Mouse (Mus musculus): ENCODE measurements at regions not wholly inside any gene's neighbourhood (a gene's known extent, or its start where the extent isn't known, plus 50 kb on each side); places are given as distances from the start of the nearest gene placed in this dataset.
A peak's percentile ranks its signal among the peaks of the same experiment; 100 is the strongest.
"Not testable (repeated sequence)": the region's sequence is repeated elsewhere in the genome, so short reads cannot be mapped to it uniquely, and the experiment has no call there.

DNA sequence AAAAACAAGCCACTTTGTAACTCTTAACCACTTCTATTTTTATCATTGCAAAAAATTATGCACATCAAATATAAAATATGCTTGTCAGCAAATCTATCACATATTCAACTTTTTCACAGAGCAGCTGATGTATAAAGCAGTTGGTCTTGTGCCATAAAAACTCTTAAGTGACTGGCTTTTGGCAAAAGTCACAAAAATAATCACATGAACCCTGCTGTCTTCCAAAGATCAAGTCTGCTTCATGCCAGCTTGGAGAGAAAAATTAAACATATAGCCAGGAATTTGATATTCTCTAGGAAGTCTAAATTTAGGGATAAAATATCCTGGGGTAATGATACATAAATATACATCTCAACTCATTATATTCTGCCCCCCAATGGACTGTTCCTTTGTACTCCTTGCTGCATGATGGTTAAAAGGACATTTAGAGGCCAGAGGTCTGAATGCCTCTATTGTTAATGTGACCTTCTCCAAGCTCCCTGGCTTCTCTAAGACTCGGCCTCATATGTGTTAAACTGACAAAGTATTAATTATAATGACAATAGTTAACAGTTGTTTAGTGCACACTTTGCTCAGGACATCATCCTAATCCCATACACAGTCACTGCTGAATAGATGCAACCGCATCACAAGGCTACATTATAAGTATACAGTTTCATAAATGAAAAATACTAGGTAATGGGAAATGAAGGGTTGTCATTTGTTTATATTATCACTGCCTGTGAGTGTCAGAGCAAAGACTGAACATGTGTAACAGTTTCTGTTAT is 422.9 kb upstream of the Hs3st1 start:
- DNase-seq (ENCODE audit: low read depth, low spot score), result no peak

DNA sequence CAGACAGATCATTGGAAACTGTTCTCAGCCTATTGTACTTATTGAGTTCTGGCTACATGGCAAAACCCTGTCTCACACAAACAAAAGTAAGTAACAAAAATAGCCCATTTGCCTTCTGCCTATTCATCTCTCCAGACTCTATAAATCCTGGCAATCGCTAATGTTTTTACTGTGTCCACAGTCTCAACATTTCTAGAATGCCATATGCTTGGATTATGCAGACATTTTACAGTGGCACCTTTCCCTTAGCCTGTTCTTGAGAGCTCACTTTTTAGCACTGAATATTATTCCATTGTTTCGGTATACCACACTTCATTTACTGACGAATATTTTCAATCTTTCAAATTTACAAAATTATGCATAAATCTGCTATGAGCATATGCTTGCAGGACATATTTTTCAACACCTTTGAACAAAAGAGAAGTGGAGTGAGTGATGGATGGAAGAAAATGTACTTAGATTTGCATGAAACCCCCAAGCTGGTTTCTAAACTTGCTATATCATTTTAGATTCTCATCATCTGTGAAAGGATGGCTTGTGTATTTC is 381.5 kb upstream of the Hs3st1 start:
- peak; percentile 27 for DNase-seq (ENCODE audit: low read depth, low spot score)

DNA sequence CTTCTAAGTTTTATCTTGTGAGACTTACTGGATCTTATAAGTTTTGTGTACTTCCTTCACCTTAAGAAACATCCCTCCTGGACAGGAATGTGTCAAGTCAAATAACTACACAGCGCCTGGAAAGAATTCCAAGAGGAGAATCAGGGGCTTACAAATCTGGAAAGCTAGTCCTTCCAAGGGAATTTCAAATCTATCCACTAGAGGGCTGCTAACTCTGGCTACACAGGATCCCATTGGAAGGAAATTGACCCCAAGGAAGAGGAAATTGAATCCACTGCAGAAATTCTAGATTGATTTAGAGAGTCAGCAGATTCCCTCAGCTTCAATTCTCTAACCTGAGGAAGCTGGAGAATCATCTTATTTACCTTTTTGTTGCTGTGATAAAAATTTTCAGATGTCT is 369.1 kb upstream of the Hs3st1 start:
- no peak for DNase-seq (ENCODE audit: low read depth, low spot score)

DNA sequence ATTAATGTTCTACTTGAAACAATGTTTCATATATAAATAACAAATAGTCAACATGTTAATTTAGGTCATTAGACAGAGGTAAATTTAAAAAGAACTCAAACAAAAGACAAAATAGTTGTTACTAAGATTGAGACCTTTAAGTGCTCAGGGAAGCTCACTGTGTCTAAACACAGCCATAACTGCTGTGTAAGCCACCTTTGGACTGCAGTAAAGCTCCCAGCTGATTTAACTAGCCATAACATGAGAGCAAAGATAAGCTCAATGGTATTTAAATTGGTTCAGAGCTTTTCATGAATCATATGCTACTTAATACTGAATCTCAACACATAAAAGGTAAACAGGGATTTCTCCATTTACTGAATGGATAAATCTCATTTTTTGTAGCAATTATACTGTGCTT is 361.6 kb upstream of the Hs3st1 start:
- no peak for DNase-seq (ENCODE audit: low read depth, low spot score)

DNA sequence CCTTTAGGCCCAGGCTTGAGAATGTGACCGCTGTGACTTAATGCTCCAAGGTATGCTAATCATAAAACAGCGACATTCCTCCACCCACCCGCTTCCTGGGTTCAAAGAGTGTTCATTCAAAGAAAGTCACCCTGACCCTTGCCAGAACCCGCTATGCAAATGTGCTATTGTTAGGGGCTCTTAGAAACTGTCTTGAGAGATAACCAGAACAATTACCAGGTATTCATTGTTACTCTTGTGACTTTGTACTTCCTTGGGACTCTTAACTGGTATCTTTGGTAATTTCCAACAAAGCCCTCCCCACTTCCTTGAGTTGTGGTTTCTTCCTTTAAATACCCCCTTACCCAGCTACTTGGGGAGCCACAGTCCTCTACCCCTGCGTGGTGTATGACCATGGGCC is 334.3 kb upstream of the Hs3st1 start:
- DNase-seq (ENCODE audit: low read depth, low spot score), result not testable (repeated sequence)

DNA sequence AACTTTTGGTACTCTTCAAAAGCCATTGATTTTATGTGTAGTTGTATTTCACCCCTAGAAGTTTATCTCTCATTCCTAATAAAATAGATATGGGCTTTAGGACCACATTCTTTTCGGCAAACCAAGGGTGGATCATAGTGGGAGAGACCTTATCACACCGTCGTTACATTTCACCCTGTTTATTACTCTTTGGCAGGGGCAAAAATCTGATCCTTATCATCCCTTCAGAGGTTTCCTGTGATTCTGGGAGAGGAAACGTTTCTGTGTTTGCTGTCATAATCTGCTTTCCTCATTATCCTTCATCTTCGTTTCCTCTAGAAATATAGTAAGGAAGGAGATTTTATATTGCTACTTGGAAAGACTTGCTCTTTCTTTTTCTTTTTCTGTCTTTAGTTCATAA is 290.0 kb upstream of the Hs3st1 start:
- DNase-seq (ENCODE audit: low read depth, low spot score), result no peak

DNA sequence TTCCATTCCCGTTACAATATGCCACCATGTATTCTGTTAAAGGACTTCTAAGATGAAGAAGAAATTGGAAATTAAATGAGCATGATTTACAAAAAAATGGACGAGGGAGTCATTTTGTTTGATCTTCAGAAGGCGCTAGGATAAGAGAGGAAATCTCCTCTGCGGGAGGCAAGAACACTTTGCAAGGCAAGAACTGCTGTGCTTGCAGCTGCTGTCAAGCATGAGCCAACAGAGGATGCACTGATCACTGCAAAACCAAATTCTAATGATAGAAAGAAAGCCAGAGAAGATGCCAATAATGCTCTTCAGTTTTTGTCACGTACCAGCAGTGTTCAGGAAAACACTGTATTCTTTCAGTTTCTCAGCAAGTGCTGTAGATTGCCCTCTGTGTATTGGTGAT is 279.2 kb upstream of the Hs3st1 start:
- DNase-seq (ENCODE audit: low read depth, low spot score), result peak; percentile 4

DNA sequence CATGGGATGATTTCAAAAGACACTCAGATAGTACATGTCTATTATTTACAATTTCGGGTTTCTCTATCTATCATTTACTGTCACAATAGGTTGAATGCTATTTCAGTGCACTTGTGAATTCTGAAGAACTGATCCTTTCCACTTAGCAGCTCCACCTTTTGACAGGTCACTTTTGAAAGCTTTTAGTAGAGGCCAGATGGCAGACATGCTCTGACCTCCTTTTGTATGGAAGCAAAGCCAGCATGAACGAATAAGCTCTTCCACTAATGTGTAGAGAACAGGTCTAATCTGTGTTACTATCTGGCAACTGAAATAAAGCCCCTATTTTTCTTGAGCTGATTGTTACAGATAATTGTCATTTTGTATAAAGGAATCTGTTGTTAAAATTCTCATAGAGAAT is 278.4 kb upstream of the Hs3st1 start:
- no peak for DNase-seq (ENCODE audit: low read depth, low spot score)

DNA sequence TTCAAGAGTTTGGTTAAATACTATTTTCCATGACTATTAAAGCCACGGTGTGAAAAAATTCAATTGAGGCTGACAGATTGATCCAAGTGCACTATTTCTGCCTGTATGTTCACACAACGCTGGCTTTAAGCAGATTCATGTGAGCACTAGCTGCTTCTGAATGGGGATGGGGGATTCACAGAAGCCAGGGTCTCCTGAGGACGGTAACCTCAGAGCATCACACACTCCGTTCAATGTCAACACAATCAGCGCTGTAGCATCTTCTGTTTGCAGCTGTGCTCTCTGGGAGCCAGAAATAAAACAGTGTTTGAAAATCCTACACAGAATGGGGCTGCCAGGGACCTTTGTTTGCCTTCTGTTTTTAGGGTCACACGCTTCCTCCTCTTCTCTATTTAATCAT is 275.0 kb upstream of the Hs3st1 start:
- DNase-seq (ENCODE audit: low read depth, low spot score), result no peak

DNA sequence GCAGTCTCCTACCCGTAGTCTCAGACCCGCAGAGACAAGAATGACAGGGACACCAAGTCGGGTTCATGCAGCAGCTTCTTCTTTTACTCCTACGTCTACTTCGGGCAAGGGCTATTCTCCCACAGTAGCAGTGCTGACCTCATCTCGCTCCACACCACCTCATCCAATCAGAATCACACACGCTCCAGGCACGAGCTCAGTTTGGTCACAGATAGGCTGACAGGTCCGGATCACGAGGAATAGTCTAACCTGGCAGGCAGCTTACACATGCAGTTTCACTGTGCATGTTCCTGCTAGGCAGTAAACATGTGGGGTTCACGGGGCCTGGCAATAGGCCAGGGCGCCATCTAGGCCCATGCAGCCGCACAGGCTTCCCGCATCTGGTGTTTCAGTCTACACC is 260.7 kb upstream of the Hs3st1 start:
- DNase-seq (ENCODE audit: low read depth, low spot score), result no peak

DNA sequence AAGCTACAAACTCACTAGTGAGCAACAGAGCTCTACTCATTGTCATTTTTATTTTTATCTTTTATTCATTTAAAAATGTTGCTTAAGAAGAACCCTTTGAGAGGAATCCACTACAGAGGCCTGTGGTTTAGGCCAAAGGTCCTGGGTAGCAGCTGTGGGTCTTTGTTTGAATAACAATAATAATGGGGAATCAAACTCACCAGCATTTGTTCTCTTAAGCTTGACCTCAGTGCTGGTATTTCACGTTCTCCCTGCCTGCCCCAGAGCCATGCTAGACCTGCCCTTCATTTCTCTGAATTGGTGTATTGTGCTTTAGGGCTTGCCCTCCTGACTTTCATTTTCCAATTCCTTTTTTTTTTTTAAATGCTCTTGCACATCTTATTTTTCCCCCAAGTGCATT is 232.8 kb upstream of the Hs3st1 start:
- no peak for DNase-seq (ENCODE audit: low read depth, low spot score)

DNA sequence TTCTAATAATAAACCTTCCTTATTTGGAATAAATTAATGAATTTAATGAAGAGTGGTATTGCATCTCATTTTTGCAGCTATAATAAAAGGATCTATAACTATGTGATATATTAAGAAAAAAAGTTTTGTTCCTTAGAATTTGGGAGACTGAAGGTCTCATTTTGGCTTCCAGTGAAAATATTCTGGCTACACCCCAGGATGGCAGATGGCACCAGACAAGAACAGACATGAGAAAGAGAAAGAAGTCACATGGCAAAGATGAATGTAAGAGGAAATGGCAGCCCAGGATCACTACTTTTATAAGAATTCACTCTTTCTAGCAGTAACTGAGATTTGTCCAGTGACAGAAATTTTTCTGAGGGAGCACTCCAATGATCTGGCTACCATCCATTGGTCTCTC is 209.1 kb upstream of the Hs3st1 start:
- DNase-seq (ENCODE audit: low read depth, low spot score), result peak; percentile 2

DNA sequence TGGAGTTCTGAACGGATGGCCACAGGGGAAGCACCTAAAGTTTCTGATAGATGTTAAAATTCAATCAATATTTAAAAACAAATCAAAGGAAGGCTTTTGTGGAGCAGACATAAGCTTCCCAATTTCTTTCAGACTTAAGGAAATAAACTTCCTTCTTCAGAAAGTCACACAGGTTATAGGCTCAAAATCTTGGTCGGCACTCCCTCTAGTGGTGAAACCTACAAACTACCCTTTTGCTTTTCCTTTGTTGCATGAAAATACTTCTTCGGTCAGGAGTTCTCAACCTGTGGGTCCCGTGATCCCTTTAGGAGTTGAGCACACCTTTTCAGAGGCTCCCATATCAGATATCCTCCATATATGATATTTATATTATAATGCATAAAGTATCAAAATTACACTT is 205.7 kb upstream of the Hs3st1 start:
- peak; percentile 32 for DNase-seq (ENCODE audit: low read depth, low spot score)

DNA sequence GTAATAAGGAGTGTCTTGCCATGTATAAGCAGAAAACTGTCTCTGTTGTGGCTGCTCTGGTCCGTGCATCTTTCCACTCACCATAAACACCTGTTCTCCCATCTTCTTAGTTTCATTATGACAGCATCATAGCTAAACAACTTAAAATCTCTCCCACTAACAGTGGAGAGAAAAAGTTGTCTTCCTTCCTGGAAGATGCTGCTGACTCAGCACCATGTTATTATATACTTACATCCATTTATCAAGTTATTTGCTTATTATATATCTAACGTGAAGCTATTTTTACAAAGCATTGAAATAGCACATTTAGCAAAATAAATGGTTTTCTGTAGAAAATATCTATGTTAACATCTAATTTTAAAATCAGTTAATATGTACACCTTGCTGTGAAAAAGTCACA is 180.3 kb upstream of the Hs3st1 start:
- DNase-seq (ENCODE audit: low read depth, low spot score), result no peak

DNA sequence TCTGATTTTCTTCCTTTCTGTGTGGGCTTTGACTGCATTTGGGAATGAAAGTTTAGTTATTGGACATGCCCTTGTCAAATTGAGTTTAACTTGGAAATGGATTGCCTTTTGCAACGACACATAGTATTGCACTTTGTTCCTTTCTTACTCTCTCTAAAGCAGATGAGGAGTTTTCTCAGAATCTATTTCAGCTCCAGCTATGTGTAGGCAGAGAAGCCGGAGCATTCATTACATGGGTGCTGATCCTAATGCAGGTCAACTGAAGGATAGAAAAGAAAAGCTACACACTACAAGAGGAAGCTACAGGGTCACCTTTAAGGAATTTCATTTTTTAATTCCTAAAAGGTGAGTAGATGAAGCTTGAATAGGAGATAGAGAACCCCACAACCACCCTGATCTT is 176.6 kb upstream of the Hs3st1 start:
- no peak for DNase-seq (ENCODE audit: low read depth, low spot score)

DNA sequence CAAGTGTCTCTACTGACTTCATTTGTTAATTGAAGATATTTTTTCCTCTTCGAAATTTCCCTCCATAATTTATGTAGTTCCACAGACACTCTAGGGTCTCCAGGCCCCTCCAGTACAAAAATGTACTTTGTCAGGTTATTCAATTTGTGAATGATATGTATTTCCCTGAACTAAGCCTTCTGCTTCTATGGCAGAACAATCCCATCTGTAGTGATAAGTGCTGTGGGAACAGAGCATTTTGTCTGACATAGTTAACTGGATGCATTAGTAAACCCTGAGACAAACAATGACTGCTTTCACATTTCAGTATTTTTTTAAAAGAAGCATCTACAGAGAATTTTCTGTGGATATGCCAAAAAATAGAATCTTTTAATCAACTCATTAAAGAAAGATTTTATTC is 154.1 kb upstream of the Hs3st1 start:
- DNase-seq (ENCODE audit: low read depth, low spot score), result no peak

DNA sequence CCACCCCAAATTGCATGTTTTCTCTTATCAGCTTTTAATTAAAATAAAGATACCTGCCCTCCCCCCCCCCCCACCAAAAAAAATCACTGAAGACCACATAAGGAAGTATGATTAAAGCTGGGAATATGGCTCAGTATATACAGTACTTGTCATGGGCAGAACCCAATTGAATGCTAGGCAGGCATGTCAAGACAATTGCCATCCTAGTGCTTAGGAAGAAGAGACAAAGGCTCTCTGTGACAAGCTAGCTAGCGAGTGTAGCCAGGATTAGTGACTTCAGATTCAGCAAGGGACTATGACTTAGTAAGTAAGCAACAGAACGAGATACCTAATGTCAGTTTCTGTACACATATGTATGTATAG is 116.4 kb upstream of the Hs3st1 start:
- no peak for DNase-seq (ENCODE audit: low read depth, low spot score)

DNA sequence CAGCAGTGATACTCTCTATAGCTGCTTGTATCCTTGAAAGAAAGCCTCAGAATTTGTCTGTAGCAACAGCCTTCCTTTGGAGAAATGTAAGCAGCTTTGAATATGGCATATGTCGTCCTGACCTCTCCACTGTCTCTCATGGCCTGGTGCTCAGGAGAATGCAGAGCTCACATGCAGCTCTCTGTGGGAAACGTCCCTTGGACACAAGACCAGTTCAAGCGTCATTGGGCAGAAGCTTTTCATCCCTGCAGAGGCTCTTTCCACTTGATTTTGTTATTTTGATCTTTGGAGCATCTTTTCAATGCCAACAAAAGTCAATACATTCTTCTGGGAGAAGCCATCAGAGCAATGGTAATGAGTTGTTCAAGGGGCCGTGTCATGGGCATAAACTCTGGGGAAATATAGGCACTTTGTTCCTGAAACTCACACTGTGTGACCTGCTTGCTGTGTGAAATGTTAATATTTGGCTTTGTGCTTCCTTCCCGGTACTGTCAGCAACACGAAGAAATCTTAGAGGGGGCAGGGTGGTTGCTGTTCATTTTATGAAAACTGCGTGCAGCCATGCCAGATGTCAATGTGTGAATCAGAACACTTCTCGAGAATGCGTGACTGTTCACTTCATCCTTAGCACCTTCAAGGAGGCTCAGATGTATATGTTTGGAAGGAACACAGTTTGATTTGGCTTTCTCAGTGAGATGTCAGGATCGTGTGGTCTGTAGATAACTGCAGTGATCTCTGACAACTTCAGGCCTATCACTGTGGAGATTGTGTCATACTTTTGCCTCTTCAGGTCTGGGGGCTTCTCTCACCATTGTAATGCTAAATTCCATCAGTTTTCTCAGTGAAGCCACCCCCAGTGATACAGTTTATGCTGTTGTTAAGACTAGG is 115.8 kb upstream of the Hs3st1 start:
- DNase-seq (ENCODE audit: low read depth, low spot score), result no peak

DNA sequence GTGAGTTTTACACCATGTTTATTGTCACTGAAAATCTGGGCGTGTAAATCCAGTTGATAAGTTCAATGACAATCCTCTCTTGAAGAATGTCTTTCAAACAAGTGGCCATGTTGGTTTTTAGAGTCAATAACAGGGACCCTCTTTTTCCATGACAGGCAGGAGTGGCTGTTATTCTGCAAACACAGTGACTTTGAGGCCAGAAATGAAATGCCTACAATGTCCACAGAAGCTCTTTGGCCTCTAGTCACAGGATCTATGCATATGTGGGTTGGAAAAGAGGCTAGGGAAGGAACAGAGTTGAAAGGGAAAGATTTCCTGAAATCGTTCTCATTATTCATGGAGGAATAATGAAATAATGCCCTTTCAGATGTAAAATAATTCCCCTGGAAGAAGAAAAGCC is 101.9 kb upstream of the Hs3st1 start:
- DNase-seq (ENCODE audit: low read depth, low spot score), result no peak

DNA sequence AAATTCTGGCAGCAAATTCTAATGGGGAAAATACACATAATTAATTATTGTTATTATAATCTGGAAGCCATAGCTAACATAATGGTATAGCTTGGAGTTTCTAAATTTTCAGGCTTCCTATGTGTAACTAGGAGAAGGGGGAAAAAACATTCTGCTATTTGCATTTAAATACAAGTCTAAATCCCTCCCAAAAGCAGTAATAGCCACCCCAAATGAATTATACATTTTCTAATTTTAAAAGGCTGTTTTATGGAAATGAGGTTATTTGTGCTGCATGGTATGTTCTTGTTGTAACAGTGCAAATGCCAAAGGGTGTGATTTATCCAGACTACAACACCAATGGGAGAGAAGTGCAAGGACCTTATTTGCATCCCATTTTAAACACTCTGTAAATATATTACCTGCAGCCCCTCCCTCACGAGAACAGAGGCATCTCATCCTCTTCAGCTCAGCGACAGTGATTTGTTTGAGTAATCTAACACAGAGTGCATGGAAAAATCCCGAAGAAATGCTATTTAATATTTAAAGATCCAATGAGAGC is 101.4 kb upstream of the Hs3st1 start:
- DNase-seq (ENCODE audit: low read depth, low spot score), result peak; percentile 1

DNA sequence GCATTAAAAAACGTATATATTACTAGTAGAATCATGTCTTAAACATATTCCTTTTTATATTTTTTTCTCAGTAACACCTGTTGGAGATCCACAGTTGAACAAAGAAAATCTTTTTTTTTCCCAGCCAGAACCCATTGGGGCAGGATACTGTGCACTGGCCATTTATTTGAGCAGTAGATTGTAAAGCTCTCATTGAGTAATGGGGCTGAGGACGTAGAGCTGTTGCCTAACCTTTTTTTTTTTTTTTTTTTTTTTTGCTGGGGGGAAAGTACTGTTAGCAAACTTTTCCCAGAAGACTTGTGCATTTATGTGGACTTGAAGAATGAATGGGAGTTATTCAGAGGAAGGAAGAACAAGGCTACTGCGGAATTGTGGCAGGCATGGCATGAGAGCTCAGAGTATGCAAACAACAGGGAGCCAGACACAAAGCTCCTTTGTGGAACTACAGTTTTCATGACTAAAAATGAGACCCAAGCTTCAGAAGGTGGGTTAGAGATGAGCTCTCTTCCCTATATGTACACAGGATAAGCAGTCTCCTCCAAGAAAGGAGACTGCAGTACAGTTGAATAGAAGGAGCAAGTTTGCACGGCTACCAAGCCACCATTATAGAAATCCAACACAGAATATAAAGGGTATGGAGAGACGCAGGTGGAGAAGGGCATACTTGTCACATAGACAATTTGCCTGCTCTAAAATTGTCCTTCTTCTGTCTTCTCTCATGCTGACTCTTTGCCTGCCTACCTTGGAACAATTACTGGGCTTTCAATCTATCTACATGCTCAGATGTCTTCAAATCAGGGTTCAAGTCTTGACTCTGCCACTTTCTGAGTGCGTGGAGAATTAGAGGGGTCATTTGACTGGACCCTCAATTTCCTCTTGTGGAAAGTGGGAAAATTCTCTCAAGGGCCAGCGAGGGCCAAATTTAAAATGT is 100.7 kb upstream of the Hs3st1 start:
- no peak for DNase-seq (ENCODE audit: low read depth, low spot score)

DNA sequence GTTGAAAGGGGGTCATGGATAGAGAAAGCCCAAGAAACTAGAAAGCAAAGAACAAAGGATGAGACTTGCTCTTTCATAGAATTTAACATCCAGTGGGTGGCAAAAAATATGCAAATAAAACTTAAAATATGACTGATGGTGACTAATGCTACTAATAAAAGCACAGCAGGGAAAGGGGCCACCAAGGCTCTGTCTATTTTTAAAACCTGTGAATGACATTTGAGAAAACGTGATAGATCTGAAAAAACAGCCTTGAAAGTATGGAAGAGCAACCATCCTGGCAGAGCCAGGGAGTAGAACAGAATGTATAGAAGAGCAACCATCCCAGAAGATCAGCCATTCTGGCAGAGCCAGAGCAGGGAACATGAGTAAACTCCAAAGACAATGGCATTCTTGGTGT is 91.9 kb upstream of the Hs3st1 start:
- peak; percentile 12 for DNase-seq (ENCODE audit: low read depth, low spot score)
